Mouse (Mus musculus): ENCODE data around the gene Tlcd1.
"Not testable (repeated sequence)": the region's sequence is repeated elsewhere in the genome, so short reads cannot be mapped to it uniquely, and the experiment has no call there.

The Tlcd1 gene

GRCm38 (mm10) chr11:78177903-78178858, 1.7 kb downstream of the Tlcd1 start:
- peak; percentile 88 for DNase-seq (ENCODE audit: low read depth, low spot score)

- DNase-seq (ENCODE audit: low read depth, low spot score) = no peak
Measured at GRCm38 (mm10) chr11:78178859-78179437, 2.4 kb downstream of the Tlcd1 start.

DNA sequence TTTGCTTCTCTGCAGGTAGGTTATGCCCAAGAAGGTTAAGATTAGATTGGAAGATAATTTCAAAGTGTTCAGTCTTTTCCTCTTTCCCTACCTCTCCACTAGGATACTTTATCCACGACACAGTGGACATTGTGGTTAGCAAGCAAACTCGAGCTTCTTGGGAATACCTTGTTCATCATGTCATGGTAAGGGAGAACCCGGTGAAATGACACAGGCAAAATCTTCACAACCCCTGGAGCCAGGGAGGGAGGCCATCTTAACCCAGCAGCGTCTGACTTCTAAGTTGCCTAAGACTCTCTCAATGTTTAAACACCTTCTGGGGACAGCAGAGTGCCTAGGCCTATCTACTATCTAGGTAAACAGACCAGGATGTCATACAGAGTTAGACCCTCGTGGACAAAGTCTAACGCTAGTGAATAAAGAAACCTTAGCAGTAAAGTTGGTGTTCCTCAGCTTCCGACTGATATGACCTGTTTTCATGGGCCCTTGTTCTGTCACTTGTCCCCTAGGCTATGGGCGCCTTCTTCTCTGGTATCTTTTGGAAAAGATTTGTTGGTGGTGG, 3.0 kb downstream of the Tlcd1 start:
- DNase-seq (ENCODE audit: low read depth, low spot score) = no peak

- no peak for DNase-seq (ENCODE audit: low read depth, low spot score)
Measured at GRCm38 (mm10) chr11:78180081-78180761, 3.7 kb downstream of the Tlcd1 start.

- no peak for DNase-seq (ENCODE audit: low read depth, low spot score)
Measured at GRCm38 (mm10) chr11:78181830-78182357, 5.4 kb downstream of the Tlcd1 start.

DNA sequence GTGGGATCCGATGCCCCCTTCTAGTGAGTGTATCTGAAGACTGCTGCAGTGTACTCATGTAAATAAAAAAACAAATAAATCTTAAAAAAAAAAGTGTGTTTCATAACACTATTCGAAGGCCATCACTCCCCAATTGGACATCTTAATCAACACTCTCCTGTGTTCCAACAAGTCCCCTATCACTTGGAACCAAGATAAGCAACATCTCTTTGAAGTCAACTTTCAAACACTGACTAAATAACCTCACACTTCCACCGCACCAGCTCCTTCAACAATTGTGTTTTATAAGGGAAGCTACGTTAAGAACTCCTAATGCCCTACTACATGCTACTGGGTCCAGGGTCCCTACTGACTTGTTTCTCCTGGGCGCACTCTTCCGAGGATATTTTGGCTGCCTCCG, 5.9 kb downstream of the Tlcd1 start:
- DNase-seq (ENCODE audit: low read depth, low spot score) = no peak

GRCm38 (mm10) chr11:78182961-78183844, 6.7 kb downstream of the Tlcd1 start, which contains the start of gene Rpl23a:
Gene Rpl23a (minus strand): TSS chr11:78183584.
- peak; percentile 87 for DNase-seq (ENCODE audit: low read depth, low spot score)

GRCm38 (mm10) chr11:78183884-78184514, 7.5 kb downstream of the Tlcd1 start:
- no peak for DNase-seq (ENCODE audit: low read depth, low spot score)

- not testable (repeated sequence) for DNase-seq (ENCODE audit: low read depth, low spot score)
Measured at GRCm38 (mm10) chr11:78184702-78185101, 8.2 kb downstream of the Tlcd1 start.

DNA sequence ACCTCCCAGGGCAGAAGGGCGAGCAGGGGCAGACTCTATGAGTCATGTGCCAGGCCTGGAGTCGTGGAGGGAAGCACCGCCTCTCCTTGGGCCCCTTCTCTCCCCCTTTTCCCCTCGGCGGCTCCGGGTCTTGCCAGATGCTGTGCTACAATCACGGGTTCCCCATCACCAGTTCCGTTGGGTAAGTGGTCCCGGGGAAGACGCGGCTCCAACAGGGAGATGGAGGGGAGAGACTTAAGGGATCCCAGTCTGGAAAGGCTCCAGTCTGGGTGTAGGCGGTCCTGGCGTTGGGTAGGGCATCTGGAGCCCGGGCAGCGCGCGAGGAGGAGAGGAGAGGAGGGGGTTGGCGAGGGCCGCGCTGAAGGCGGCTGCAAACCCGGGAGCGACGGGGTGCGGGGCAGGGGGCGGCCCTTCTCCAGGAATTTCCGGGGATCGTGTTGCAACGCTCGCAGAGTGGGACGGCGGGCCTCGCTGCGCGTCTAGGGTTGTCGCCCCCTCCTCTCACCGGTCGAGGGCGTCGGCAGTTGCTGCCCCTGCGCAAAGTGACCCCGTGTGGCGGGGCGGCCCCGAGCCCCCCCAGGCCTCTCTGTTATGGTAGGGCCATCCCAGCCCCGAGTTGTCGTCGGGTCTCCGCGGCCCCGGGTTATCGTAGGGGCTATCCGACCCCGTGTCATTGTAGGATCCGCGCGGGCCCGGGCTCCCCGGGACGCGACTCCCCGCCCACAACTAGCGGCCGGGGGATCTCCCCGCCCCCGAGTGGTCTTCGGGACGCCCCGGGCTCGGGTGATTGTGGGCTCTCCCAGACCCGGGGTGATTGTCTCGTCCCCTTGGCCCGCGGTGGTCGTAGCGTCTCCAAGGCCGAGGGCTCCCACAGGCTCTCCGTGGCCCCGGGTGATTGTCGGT, 12.1 kb downstream of the Tlcd1 start, which contains the start of gene Rab34:
Rab34 (plus strand) TSS at position 100 of the 903 bp plus-strand sequence.
- DNase-seq (ENCODE audit: low read depth, low spot score) = peak; percentile 58

DNA sequence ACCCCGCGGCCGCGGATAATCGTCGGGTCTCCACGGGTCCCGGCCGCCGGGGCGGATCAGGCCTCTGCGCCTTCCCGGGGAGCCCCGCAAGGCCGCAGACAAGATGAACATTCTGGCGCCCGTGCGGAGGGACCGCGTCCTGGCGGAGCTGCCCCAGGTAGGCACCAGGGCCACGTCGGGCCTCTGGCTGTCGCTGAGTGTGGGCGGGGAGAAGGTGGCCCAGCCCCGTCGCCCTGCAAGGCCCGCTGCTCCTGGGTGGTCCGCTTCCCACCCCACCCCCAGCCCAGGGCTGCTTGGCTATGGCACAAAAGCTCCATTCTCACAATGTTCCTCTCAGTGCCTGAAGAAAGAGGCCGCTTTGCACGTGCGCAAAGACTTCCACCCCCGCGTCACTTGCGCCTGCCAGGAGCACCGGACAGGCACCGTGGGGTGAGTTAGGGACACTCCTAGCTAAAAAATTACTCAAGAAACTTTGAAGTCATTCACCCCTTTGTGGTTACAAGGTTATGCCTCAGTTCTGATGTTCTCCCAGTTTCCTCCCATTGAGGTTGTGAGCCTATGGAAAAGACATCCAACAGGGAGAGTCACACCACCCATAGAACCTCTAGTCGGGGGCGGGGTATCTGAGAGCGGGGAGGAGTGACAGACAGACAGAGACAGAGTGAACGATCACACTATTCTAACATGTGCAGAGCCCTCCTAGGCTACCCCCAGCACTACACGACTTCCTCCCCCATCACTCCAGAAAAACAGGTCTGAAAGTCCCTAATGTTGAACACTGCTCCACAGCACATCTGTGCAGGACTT, 12.9 kb downstream of the Tlcd1 start:
- DNase-seq (ENCODE audit: low read depth, low spot score) = no peak

DNA sequence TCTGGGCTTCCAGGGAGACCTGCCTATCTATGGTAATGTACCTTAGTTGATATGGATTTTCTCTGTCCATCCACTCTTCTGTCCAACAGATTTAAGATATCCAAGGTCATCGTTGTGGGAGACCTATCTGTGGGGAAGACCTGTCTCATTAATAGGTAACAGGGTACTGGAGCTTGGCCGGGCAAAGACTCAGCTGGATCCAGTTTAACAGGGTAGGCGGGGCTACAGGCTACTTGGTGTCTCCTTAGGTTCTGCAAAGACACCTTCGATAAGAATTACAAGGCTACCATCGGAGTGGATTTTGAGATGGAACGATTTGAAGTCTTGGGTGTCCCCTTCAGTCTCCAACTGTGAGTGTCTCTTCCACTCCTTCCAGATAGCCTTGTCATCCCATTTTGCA, 13.5 kb downstream of the Tlcd1 start:
- DNase-seq (ENCODE audit: low read depth, low spot score) = no peak

DNA sequence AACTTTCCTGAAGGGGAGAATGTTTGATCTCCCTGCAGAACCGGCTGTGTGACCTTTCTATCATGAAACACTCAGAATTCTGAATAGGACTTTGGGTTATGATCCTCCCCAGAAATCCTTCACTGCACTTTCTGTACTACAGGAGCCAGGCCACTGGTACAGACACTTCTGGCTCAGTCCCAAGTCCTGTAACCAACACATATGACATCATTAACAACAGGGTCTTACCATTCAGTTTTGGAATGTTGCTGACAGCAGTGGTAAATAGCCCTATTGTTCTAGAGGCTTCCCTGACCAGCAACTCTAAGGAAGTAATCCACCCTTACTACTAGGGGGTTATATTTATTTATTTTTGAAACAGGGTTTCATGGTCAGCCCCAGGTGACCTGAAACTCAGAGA, 16.6 kb downstream of the Tlcd1 start, which contains the start of gene Proca1:
Proca1 (plus strand) TSS at position 280 of the 400 bp plus-strand sequence.
- DNase-seq (ENCODE audit: low read depth, low spot score) = no peak

- no peak for DNase-seq (ENCODE audit: low read depth, low spot score)
Measured at GRCm38 (mm10) chr11:78194411-78195100, 18.0 kb downstream of the Tlcd1 start.

GRCm38 (mm10) chr11:78195101-78195863, 18.8 kb downstream of the Tlcd1 start:
- no peak for DNase-seq (ENCODE audit: low read depth, low spot score)

GRCm38 (mm10) chr11:78202372-78202771, 25.9 kb downstream of the Tlcd1 start:
- DNase-seq (ENCODE audit: low read depth, low spot score) = no peak

GRCm38 (mm10) chr11:78204287-78204686, 27.8 kb downstream of the Tlcd1 start:
- no peak for DNase-seq (ENCODE audit: low read depth, low spot score)
